Mouse (Mus musculus): ENCODE measurements around the gene Pnpla8. TPM values are rescaled to one million over a fixed set of nuclear protein-coding genes. Genes with fewer than 3 reads are reported as not detected.

The Pnpla8 gene
- total RNA-seq, 2 experiments from 2014 or later = 110 to 119 TPM

GRCm38 (mm10) chr12:44338195-44338622, 117.0 kb downstream of the Pnpla8 start:
- intact Hi-C loops (cut with DNase I) = no loop called here
- DNase-seq = no peak

- intact Hi-C loops (cut with DNase I) = no loop called here
- no peak for DNase-seq
Observed at GRCm38 (mm10) chr12:44344075-44344474, 122.9 kb downstream of the Pnpla8 start.

- intact Hi-C loops (cut with DNase I) = no loop called here
- no peak for DNase-seq
Observed at GRCm38 (mm10) chr12:44345251-44345650, 124.1 kb downstream of the Pnpla8 start.

- intact Hi-C loops (cut with DNase I) = no loop called here
Observed at GRCm38 (mm10) chr12:44346143-44346542, 125.0 kb downstream of the Pnpla8 start.

GRCm38 (mm10) chr12:44355116-44355515, 133.9 kb downstream of the Pnpla8 start:
- intact Hi-C loops (cut with DNase I) = no loop called here
- no peak for DNase-seq

More at GRCm38 (mm10) chr12:44346143-44346542, 125.0 kb downstream of the Pnpla8 start:
- DNase-seq = no peak

- intact Hi-C loops (cut with DNase I) = no loop called here
- DNase-seq = no peak
Observed at GRCm38 (mm10) chr12:44357460-44357859, 136.3 kb downstream of the Pnpla8 start.

- DNase-seq = no peak
- intact Hi-C loops (cut with DNase I) = no loop called here
Observed at GRCm38 (mm10) chr12:44357881-44358280, 136.7 kb downstream of the Pnpla8 start.

GRCm38 (mm10) chr12:44371076-44371710, 150.0 kb downstream of the Pnpla8 start:
- intact Hi-C loops (cut with DNase I) = no loop called here
- no peak for DNase-seq

Small RNA genes within 50 kb of the gene (microRNA-seq; reads per million reads assigned to microRNA genes)
- gene Mir5627 = 0 to 0.36 reads per million in 2 experiments

Other genes starting within 250 kb of the Pnpla8 start
- gene Dnajb9, start 11.0 kb upstream of the Pnpla8 start, total RNA-seq (2021) = 10 to 100 TPM; 25.8 to 28.4 TPM
- under 1 TPM; 0.32 to 0.45 TPM for gene Nrcam, start 107.5 kb downstream of the Pnpla8 start, total RNA-seq (2021)